ENCODE assay signal across 11 mouse cellular contexts in the genomic region with DNA sequence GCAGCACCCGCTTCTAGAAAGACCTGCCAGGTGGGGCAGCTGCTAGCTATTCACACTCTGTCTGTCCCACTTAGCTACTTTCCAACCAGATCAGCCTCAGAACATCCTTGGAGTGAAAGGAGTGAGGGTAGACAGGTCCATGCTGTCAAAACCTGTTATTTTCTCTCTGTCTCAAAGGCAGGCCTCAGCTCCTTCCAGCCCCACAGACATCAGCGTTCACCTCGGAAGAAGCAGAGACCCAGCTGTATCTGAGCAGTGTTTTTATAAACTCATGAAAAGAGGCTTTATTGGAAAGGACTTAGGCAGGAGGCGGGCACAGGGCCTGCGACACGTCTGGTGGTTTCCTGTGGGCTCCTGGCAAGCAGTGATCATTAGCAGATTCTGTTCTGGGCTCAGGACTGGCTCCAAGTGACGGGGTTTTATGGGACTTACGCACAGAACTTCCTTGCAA. TPM values are rescaled to one million over a fixed set of nuclear protein-coding genes. Genes with fewer than 3 reads are reported as not detected.
A peak's percentile ranks its signal among the peaks of the same experiment; 100 is the strongest.
DNase-seq lines count a peak whose midpoint lies in the region; ATAC-seq and TF ChIP-seq lines count a peak whose summit lies in the region.
"Had no signal": no experiment of that assay in that cellular context is flagged by ENCODE, and none has a peak within 500 bp of the region (broad histone marks: within the 10 kb centered on the region; RNA-seq: fewer than 3 reads in every experiment).

No protein-coding gene starts in this region.

- no peak overlapping the region for H3K9ac ChIP-seq in forebrain, embryonic 13.5 days
- no peak overlapping the region for H3K9ac ChIP-seq in forebrain, embryonic 12.5 days
- no peak overlapping the region for H3K9ac ChIP-seq in lung, postnatal 0 days (replicated peaks; ENCODE audit: low read depth)
- H3K9ac ChIP-seq in embryonic facial prominence, embryonic 14.5 days (ENCODE audit: low read depth, low read length) = no peak overlapping the region
- no peak overlapping the region for H3K9ac ChIP-seq in limb, embryonic 13.5 days

- DNase-seq in lung, postnatal 0 days (ENCODE audit: low spot score) = no peak
- DNase-seq in lung, postnatal 14 days = no peak
- peak; percentile 76 for DNase-seq in embryonic facial prominence, embryonic 14.5 days (ENCODE audit: low spot score)
- DNase-seq in cerebellum, adult 9-10 months = no peak
- DNase-seq: embryo, embryonic 11 days; lung, postnatal 36 days had no signal

- WGBS in forebrain, embryonic 13.5 days = 53% methylated on average over 8 of the region's 8 CpGs
- 66% methylated on average over 8 of the region's 8 CpGs for WGBS in forebrain, embryonic 12.5 days
- 51% methylated on average over 8 of the region's 8 CpGs for WGBS in lung, postnatal 0 days
- WGBS in embryonic facial prominence, embryonic 14.5 days = 23% methylated on average over 8 of the region's 8 CpGs
- 6% methylated on average over 8 of the region's 8 CpGs for WGBS in limb, embryonic 13.5 days

- H3K4me3 ChIP-seq in forebrain, embryonic 13.5 days = no peak overlapping the region
- no peak overlapping the region for H3K4me3 ChIP-seq in forebrain, embryonic 12.5 days (replicated peaks)
- no peak overlapping the region for H3K4me3 ChIP-seq in lung, postnatal 0 days (ENCODE audit: low read depth, low read length)
- H3K4me3 ChIP-seq in embryonic facial prominence, embryonic 14.5 days (ENCODE audit: low read depth, low read length) = no peak overlapping the region
- H3K4me3 ChIP-seq in limb, embryonic 13.5 days = no peak overlapping the region

- no peaks in the 10 kb centered on the region for H3K9me3 ChIP-seq in forebrain, embryonic 13.5 days (replicated peaks)
- H3K9me3 ChIP-seq in forebrain, embryonic 12.5 days = 0 out of 2 replicates have a peak, but pooled peaks cover 4% of the 10 kb centered on the region
- no peaks in the 10 kb centered on the region for H3K9me3 ChIP-seq in lung, postnatal 0 days (ENCODE audit: low read length)
- no peaks in the 10 kb centered on the region for H3K9me3 ChIP-seq in embryonic facial prominence, embryonic 14.5 days (ENCODE audit: control insufficient read depth, low read length)
- no peaks in the 10 kb centered on the region for H3K9me3 ChIP-seq in limb, embryonic 13.5 days

- no peak overlapping the region; the same call in 1 of the 2 replicates for H3K27ac ChIP-seq in forebrain, embryonic 13.5 days
- no peak overlapping the region for H3K27ac ChIP-seq in forebrain, embryonic 12.5 days
- no peak overlapping the region for H3K27ac ChIP-seq in lung, postnatal 0 days (ENCODE audit: low read length)
- peak overlapping the region; percentile 4 for H3K27ac ChIP-seq in embryonic facial prominence, embryonic 14.5 days (replicated peaks; ENCODE audit: low read depth, low read length)
- peak overlapping the region; percentile 93 for H3K27ac ChIP-seq in limb, embryonic 13.5 days

- no peaks in the 10 kb centered on the region for H3K27me3 ChIP-seq in forebrain, embryonic 13.5 days
- H3K27me3 ChIP-seq in forebrain, embryonic 12.5 days = no peaks in the 10 kb centered on the region
- no peaks in the 10 kb centered on the region for H3K27me3 ChIP-seq in lung, postnatal 0 days (replicated peaks; ENCODE audit: insufficient read depth, low read length)
- H3K27me3 ChIP-seq in embryonic facial prominence, embryonic 14.5 days (replicated peaks; ENCODE audit: control insufficient read depth, insufficient read depth, low read length) = no peaks in the 10 kb centered on the region
- H3K27me3 ChIP-seq in limb, embryonic 13.5 days = no peaks in the 10 kb centered on the region

- no peaks in the 10 kb centered on the region for H3K36me3 ChIP-seq in forebrain, embryonic 13.5 days (ENCODE audit: poor library complexity, severe bottlenecking)
- no peaks in the 10 kb centered on the region for H3K36me3 ChIP-seq in forebrain, embryonic 12.5 days (replicated peaks)
- no peaks in the 10 kb centered on the region for H3K36me3 ChIP-seq in lung, postnatal 0 days (ENCODE audit: insufficient read depth, low read length)
- H3K36me3 ChIP-seq in embryonic facial prominence, embryonic 14.5 days (ENCODE audit: control insufficient read depth, insufficient read depth, low read length) = no peaks in the 10 kb centered on the region
- H3K36me3 ChIP-seq in limb, embryonic 13.5 days = no peaks in the 10 kb centered on the region

- TF ChIP-seq CTCF in lung, postnatal 0 days (IDR thresholded peaks at IDR 0.05) = no peak

- peaks cover 11% of the 10 kb centered on the region; the same call in 1 of the 2 replicates for H3K4me1 ChIP-seq in forebrain, embryonic 13.5 days
- peaks cover 4% of the 10 kb centered on the region; the same call in 1 of the 2 replicates for H3K4me1 ChIP-seq in forebrain, embryonic 12.5 days
- no peaks in the 10 kb centered on the region for H3K4me1 ChIP-seq in lung, postnatal 0 days (ENCODE audit: insufficient read depth, low read depth, low read length)
- H3K4me1 ChIP-seq in embryonic facial prominence, embryonic 14.5 days (ENCODE audit: control insufficient read depth, insufficient read depth, low read length) = no peaks in the 10 kb centered on the region
- H3K4me1 ChIP-seq in limb, embryonic 13.5 days = peaks cover 60% of the 10 kb centered on the region

- no peak overlapping the region for H3K4me2 ChIP-seq in forebrain, embryonic 13.5 days
- no peak overlapping the region for H3K4me2 ChIP-seq in forebrain, embryonic 12.5 days
- H3K4me2 ChIP-seq in lung, postnatal 0 days (replicated peaks; ENCODE audit: low read depth, low read length) = no peak overlapping the region
- no peak overlapping the region for H3K4me2 ChIP-seq in embryonic facial prominence, embryonic 14.5 days (ENCODE audit: low read depth, low read length)
- peak overlapping the region; percentile 25; the same call in 1 of the 2 replicates for H3K4me2 ChIP-seq in limb, embryonic 13.5 days (replicated peaks)

- TF ChIP-seq EP300 in lung, postnatal 0 days (IDR thresholded peaks at IDR 0.05) = no peak

- peak; percentile 37; the same call in 1 of the 2 replicates for ATAC-seq in forebrain, embryonic 13.5 days
- no peak for ATAC-seq in forebrain, embryonic 12.5 days (ENCODE audit: low FRiP score)
- ATAC-seq in lung, postnatal 0 days = 0 out of 2 replicates have a peak, but pooled peaks have one; percentile 28
- peak; percentile 51 for ATAC-seq in embryonic facial prominence, embryonic 14.5 days (ENCODE audit: low read depth)
- ATAC-seq in limb, embryonic 13.5 days (ENCODE audit: low FRiP score, low read depth) = peak; percentile 89
- ATAC-seq in monocyte, adult 5-6 weeks (replicated peaks; ENCODE audit: insufficient number of reproducible peaks, low FRiP score, low TSS enrichment, poor library complexity, severe bottlenecking) = no peak
- ATAC-seq: inflammation-experienced regulatory T-cells, adult 6 months had no signal

RNA-seq across cellular contexts. Expression of gene Dhrs3, which starts 9.7 kb away (rescaled TPM):
- 5.9 and 6.8 TPM in 2 replicates for polyA plus RNA-seq in forebrain, embryonic 13.5 days (2015; fragmentation: Nextera tagmentation; extraction: Ambion mirVana)
- polyA plus RNA-seq in forebrain, embryonic 12.5 days (2016; fragmentation: Nextera tagmentation; extraction: Ambion mirVana) = 6.7 and 7.7 TPM in 2 replicates
- polyA plus RNA-seq in lung, postnatal 0 days (2015; fragmentation: Nextera tagmentation; extraction: Ambion mirVana) = 177 and 229 TPM in 2 replicates
- 66.8 and 67.4 TPM in 2 replicates for polyA plus RNA-seq in embryonic facial prominence, embryonic 14.5 days (2014; fragmentation: Nextera tagmentation; extraction: Ambion mirVana)
- polyA plus RNA-seq in limb, embryonic 13.5 days (2015; fragmentation: Nextera tagmentation; extraction: Ambion mirVana) = 113 and 140 TPM in 2 replicates
- 42.6 to 50.4 TPM (median 43.0 TPM) in 3 replicates for total RNA-seq in monocyte, adult 5-6 weeks (2017)

Comparison
In these comparisons a context has a peak if more than half of its experiments do, and no peak if none do; other contexts are left out.
1. ATAC-seq: peak in forebrain, embryonic 13.5 days (single experiment), lung, postnatal 0 days (single experiment), embryonic facial prominence, embryonic 14.5 days (single experiment) and limb, embryonic 13.5 days (single experiment); none in forebrain, embryonic 12.5 days (single experiment) and monocyte, adult 5-6 weeks (single experiment).
2. H3K27ac ChIP-seq: peak in embryonic facial prominence, embryonic 14.5 days (single experiment) and limb, embryonic 13.5 days (single experiment); none in forebrain, embryonic 13.5 days (single experiment), forebrain, embryonic 12.5 days (single experiment) and lung, postnatal 0 days (single experiment).